Mouse (Mus musculus): ENCODE measurements around the gene P2rx1.

- TF ChIP-seq POLR2A (IDR thresholded peaks at IDR 0.05; ENCODE audit: low read depth, low read length) = no peak
- no peak for TF ChIP-seq CTCF (IDR thresholded peaks at IDR 0.05; ENCODE audit: extremely low read depth, insufficient read length, insufficient replicate concordance, low read depth, low read length)
These were observed 37.2 kb downstream of the P2rx1 start for GRCm38 (mm10) chr11:73036077-73036476.

Data from small intestine, adult 2 months (tissue).